Mouse (Mus musculus) frontal cortex, adult (tissue): ENCODE results near the gene Fkbp5.
"Not testable (repeated sequence)": the region's sequence is repeated elsewhere in the genome, so short reads cannot be mapped to it uniquely, and the experiment has no call there.

Experiments
- ATAC-seq: cut with Nextera tagmentation; 2 replicates; pipeline ENCODE4 v1.9.2; 2017; ENCODE audit warnings: mild to moderate bottlenecking, moderate library complexity, mixed read lengths; ENCODE audit not compliant: low TSS enrichment

The Fkbp5 gene

DNA sequence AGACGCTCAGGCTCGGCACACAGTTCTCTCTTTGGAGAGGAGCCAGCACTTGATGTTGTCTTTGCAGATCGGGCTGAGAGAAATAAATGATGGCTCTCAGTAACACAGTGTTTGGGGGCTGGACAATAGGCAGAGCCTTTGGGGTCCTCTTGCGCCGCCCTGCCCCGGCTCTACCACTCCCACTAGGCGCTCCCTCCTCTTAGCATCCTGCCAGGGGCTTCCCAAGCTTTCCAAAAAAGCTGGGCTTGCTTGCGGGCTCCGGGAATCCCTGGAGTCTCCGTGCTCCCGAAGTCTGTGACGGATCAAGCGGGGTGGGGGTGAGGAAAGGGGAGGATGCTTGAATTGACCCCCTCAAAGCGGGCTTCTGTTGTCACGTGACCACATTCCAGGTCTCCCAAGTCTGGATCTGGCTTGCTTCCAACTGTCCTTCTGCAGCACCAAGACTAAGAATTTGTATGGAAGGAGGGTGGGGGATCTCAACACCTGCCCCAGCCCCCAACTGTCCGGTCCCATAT lies at the start of gene Fkbp5:
Gene Fkbp5, minus strand, starts transcription at position 87 of the 515 bp plus-strand sequence.
- no peak for ATAC-seq

DNA sequence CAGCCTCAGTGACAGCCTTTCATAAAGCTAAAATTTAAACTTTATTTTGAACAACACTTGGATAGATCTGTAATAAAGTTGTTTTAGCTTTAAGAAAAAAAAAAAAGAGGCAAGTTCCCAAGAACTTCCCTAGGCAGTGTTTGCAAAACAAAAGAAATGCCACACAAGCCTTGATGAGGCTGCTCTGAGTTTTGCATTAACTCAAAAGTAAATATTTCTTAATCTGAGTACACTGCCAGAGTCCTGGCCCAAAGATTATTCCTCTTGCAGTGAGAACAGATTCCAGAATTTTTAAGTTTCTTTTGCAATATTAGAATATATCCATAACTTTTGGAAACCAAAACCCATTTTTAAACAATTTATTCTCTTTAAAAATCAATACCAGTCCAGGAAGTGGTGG lies 47.9 kb upstream of the Fkbp5 start:
- no peak for ATAC-seq

DNA sequence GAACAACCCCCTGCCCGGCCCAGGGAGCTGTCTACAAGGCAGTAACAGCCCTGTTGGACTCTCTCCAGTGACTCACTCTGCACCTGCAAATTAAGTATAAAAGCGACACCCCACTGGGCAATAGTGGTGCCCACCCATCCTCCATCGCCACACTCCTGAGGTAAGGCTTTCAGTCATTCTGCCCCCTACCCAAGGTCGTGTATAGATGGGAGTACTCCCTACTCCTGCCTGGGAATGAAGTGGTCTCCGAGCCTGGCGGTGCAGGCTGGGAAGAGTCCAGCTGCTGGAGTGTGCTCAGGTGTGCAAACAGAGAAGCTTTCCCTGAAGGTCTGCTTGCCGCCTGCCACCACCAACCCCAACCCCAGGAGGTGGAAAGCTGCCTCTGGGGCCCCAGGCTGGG lies 44.3 kb upstream of the Fkbp5 start:
- no peak for ATAC-seq

DNA sequence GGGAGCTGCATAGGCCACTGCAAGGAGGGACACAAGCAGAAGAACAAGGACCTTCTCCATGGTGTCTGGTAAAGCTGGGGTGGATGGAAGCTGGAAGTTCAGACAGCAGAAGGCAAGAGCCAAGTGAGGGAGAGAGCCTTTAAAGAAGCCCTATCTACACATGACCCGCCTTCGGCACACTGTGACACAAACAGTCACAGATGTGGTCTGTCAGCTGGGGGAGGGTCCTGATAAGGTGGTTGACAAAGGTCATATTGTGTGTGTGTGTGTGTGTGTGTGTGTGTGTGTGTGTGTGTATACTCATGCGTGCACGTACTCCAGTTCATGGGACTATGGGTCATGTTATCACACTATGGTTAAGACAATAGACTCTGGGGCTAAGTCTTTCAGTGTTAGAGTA lies 43.3 kb upstream of the Fkbp5 start, which contains the start of gene Clps:
Gene Clps, minus strand, starts transcription at position 169 of the 400 bp plus-strand sequence.
- ATAC-seq, result no peak

DNA sequence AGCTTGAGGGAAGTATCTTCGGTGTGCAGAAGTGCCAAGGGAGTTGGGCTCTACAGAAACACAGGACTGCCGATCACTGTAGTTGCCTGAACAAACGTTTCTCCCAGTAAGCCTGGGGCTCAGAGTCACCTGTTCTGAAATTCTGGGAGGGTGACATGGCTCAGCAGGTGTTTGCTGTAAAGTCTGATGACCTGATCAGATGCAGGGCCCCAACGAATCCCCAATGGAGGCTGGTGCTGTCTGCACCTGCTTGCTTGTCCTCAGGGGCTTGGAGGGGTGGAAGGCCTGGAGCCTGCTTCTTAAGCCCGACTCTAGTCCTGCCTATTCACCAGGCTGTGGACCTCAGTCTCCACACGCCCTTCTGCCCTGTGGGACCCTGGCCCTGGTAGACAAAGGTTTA lies 40.4 kb upstream of the Fkbp5 start:
- no peak for ATAC-seq

DNA sequence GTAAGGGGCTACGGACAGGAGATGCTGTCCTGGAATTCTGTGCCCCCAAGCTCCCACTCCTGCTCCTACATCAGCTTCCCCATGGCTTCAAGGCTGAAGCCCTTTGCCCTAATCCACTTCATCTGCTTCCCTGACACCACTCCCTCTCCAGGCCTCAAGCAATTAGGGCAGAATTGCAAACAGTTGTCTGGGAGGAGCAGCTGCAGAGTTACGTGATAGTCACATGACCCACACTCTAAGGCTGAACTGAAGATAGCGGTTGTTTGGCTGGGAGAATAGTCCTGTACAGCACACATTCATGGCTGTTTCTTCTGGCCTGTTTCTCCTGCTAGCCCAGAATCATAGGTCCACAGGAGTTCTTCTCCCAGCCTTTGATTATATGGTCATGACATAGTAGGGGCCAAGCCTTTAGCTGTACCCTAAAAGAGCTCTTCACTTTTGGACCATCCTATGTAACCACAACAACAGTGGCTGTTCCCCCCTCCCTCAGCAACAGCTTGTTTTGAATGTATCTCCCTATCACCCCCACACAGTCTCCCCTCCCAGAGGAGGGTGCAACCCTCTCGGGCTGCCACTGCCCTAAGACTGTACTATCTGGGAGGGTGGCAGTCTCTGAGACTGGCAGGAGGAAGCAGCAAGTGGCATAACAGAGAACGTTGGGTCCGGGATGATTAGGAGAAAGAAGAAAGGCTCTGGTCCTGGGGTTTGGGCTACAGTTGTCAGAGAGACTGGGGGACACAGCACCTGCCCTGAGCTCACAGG lies 39.5 kb upstream of the Fkbp5 start:
- no peak for ATAC-seq

DNA sequence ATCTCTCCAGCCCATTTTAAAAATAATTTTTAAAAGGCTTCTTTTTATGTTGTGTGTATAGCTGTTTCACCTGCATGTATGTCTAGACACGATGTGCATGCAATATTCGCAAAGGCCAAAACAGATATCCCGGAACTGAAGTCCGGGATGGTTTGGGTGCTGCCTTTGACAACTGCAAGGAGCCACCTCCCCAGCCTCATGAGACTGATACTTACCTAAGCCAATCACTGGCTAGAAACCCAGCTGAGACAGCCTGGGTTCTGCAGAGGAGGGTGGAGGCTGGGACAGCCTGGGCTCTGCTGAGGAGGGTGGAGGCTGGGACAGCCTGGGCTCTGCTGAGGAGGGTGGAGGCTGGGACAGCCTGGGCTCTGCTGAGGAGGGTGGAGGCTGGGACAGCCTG lies 36.7 kb upstream of the Fkbp5 start:
- ATAC-seq, result not testable (repeated sequence)

DNA sequence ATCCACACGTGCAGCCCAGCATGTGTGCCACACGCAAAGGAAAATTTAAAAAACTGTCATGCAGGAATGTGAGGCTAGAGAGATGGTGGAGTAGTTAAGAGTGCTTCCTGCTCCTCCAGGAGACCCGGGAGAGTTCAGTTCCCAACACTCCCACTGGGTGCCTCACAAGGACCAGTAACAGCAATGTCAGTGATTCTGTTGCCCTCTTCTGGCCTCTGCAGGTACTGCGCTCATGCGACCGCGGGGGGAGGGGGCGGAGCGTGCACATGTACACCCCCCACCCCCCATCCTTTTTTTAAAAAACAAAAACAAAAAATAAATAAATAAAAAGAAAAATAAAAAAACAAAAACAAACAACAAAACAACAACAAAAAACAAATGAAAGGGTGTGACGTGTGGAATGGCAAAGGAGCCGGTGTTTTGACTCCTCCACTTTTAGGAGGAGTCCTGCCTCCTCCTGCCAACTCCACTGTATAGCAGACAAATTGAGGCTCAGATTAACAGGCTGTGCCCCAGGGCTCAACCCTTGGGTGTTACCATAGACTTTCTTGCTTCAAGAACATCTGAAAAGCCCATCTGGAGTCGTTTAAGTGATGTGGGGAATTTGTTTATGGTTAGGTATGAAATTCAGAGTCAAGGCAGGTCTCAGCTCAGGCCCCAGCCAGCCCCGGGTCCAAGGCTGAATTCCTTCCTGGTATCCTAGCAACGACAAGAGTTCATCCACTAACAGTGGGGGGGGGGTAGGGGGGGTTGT lies 35.9 kb upstream of the Fkbp5 start:
- ATAC-seq, result peak; percentile 73; the same call in 1 of the 2 replicates

DNA sequence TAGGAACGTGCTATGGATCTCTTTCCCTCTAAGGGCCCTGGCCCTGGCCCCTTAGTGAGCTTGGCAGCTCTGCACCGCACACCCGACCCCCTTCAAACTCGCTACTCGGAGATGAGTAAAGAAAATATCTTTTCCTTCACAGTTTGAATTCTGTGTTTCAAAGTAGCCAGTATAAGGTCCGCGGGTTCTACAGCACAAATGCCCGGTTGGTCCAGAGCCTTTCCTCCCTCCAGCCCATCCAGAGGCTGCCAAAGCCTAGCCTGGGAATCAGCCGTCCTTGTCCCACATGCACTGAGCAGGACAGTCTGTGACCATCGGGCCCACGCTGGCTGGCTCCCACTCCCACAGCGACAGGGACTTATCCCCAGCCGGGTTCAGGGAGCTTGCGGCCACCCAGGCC lies 31.8 kb upstream of the Fkbp5 start, which contains the start of gene Clpsl2:
Gene Clpsl2, plus strand, starts transcription at position 301 of the 400 bp plus-strand sequence.
- no peak for ATAC-seq

DNA sequence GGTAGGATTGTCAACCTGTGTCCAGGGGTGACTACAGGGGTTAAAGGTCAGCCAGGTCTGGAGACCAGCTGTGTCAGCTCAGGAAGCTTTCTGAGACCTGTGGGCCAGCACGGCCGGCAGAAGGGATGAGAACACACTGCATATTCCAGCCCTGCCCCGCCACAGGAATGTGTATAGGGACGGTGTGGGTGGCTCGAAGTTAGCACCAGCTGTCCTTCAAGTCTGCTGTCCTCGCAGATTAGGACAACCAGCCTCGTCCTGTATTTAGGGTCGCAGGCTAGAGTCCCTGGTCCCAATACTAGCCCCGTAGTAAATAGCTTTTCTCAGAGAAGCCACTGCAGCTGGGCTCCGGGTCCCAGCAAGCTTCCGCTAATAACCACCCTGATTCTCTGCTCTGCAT lies 31.2 kb upstream of the Fkbp5 start:
- no peak for ATAC-seq

DNA sequence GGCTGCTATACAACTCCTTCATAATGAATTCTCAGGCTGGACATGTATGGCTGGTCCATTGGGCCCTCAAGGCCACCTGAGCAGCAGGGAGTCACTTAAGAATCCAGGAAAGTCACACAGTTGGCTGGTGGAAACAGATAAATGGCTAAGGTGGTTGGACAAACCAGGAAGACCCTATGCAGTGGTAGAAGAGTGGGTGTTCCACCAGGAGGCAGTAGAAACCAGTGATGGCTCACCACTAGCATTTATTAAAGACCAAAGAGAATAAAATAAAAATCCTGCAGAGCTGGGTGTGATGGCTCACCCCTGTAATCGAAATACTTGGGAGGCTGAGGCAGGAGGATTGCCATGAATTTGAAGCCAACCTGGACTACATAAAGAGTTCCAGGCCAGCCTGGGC lies 29.6 kb upstream of the Fkbp5 start:
- ATAC-seq, result no peak

DNA sequence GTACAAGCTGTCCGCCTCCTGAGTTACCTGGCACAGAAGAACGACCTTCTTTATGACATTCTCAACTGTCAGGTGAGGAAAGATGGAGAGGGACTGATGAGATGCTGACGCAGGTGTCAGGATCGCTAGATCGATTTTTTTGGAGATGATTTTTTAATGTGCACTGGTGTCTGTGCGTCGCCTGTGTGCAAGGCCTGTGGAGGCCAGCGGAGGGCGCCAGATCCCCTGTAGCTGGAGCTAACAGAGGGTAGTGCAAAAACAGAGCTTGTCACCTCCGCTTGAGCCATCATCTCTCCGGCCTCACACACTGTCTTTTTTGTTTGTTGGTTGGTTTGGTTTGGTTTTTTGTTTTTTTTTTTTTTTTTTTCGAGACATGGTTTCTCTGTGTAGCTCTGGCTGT lies 20.6 kb upstream of the Fkbp5 start:
- ATAC-seq, result no peak

DNA sequence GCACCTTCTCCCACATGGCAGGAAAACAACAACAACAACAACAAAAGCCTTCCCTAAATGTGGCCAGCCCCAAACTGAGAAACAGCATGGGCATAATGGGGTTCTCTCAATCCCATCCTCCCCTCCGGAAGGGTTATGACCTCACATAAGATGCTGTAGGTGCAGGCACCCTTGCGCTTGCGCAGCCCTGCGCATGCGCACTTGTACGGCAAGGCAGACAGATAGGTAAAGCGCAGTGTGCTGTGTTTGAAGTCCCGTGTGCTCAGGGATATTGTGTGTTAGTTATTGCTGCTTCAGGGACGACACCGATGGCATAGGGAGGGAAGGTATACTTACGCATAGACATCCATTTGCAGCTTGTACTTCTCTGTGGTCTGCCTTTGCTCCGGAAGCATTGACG lies 16.0 kb upstream of the Fkbp5 start:
- no peak for ATAC-seq

DNA sequence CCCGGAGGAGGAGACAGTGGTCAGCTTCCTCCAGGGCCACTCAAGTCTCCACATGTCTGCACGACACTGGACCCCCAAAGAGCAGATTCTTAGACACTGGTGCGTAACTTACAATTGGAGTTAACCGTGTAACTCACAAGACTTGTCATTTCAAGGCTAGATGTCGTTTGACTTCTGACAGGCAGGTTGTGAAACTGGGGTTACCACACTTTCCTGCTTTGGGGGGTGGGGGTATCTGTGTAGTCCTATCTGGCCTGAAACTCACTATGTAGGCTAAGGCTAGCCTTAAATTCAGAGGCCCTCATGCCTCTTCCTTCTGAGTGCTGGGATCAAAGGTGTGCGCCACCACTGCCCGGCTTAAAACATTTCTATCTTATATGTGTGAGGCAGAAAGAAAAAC lies 15.2 kb upstream of the Fkbp5 start:
- no peak for ATAC-seq

DNA sequence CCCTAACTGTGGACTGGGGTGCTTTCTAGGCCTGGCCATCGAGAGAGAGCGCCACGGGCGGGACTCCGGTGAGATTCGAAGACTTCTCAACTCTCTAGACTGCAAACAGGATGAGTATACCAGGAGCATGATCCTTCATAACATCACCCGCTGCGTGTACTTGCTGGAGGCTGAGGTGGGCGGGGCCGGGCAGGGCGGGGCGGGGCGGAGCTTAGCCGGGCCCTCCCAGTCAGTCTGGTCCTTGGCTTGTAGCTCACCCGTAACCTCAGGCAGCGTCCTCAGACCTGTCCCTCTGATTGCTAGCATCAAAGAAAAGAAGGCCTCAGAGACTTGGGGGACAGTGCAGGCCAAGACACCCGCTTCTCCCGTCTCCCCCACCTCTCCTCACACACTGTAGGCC lies 14.6 kb upstream of the Fkbp5 start:
- no peak for ATAC-seq

DNA sequence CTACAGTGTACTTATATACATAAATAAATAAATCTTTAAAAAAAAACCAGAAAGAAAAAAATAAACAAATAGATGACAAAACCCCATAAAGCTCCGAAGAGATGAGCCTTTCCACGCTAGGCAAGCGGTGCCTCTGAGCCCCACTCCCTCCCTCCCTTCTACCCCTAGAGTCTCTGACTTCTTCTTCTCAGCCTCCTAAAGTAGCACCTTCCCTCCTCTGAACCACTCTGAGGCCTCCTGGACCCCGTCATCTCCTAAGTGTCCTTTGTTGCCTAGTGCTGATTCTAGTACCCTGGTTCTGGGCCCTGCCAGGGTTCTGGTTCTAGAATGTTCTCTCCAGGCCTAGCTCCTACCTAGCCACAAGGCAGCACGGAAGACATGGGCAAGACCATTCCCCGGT lies 13.2 kb upstream of the Fkbp5 start, which contains the start of gene Armc12:
Gene Armc12, plus strand, starts transcription at position 301 of the 400 bp plus-strand sequence.
- ATAC-seq, result no peak

DNA sequence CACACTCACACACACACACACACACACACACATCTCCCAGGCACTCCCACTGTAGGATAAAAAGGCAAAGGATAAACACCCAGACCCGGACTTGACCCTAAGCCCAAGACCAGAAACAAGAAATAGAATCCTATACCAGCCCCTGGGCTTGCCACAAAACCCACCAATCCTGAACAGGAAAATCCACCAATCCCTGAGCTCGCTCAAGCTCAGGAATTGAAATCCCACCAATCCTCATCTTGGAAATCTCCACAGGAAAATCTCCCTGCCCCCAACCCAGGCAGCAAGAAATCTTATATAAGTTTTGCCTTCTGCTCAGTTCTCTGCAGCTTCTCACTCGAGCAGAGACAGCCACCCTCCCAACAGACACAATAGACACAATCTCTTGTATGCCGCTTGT lies 11.8 kb upstream of the Fkbp5 start:
- no peak for ATAC-seq

DNA sequence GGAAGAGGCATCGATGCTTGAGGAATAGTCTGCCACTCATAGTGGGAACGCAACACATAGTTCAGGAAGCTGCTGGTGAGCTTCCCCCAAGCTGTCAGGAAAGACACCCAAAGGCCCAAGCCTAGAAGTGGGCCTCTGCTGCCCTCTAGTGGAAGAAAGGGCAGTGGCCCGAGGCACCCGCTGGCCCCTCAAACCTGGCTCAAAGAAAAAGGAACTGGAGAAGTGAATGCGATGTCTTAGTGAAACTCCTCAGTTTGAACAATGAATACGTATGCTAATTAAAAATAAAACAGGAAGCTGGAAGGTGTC lies 10.7 kb upstream of the Fkbp5 start:
- ATAC-seq, result peak; percentile 79

DNA sequence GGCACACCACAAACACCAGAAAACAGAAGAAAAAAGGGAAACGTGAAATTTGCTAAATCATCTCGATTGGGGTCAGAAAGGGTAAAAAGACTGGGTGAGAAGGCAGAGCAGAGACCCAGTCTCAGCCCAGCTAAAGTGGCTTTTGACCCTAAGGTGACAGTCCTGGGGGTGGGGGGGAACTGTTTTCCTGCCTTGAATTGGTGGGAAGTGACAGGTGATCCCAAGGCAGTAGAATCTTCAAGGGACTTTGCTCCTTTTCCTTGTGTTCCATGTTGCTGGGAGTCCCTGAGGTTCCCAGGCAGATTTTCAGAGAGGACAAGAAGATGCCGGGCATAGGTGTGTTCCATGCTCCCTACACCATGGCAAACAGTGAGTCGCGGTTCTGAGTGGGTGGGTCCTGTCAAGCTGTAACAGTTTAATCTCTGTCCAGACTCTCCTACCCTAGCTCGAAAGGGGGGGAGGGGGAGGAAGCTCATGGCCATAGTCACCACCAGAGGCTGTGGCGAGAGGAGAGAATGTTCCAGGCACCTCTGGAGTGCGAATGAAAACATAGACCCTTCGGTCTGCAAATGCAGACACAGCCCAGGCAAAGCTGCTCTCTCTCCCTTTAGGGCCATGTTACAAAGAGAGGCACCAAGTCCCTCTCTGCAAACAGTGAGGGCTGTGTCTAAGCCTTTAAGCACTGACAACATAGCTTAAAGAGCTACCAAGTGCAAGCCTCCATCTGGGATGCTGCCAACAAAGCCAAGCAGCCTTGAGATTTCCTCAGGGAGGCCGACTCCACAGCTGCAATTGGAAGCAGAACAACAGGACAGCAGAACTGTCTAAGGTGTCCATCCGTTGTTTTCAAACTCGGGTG lies 10.1 kb upstream of the Fkbp5 start:
- ATAC-seq, result peak; percentile 24; the same call in 1 of the 2 replicates

DNA sequence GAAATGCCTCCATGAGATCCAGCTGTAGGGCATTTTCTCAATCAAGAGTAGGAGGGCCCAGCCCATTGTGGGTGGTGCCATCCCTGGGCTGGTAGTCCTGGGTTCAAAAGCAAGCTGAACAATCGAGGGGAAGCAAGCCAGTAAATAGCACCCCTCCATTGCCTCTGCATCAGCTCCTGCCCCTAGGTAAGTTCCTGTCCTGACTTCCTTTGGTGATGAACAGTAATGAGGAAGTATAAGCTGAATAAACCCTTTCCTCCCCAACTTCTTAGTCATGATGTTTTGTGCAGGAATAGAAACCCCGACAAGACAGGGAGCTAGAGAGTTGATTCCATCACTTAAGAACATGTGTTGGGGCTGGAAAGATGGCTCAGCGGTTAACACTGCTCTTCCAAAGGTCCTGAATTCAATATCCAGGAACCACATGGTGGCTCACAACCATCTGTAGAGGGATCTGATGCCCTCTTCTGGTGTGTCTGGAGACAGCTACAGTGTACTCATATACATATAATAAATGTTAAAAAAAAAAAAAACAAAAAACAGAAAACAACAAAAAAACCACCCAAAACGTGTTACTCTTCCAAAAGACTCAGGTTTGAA lies 7.6 kb upstream of the Fkbp5 start:
- no peak for ATAC-seq

DNA sequence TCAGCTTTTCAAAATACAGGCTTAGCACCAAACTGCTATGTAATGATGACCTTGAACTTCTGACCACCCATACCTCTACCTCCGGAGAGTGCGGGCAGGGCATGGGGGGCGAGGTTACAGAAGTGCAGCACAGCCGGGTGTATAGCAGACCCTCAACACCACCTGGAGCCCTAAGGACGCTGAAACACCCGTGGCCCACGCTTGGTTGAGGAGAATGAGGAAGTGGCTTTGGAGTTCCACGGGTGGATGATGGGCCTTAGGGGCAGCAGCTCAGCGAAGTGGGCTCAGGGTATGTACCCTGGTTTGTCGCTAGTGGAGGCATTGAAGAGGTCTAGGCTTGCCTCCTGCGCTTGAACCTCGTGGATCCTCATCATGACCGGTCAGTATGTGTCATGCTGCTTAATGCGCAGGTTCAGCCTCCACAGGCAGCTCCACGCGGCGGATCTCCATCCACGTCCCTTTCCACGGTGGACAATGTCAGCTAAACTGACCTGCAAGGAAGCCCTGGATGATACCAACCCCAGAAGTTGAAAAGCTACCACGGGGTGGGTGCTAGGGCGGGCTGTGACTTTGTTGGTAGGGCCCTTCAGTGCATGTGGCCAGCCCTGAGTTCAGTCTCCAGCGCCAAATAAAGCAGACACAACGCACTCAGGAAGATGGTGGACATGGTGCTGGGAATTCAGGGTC lies 6.8 kb upstream of the Fkbp5 start:
- no peak for ATAC-seq
